Mouse (Mus musculus) liver, embryonic 14.5 days (tissue): Measurements from ENCODE around the gene Esp1. TPM values are rescaled to one million over a fixed set of nuclear protein-coding genes. Genes with fewer than 3 reads are reported as not detected.

ENCODE experiments used
- ATAC-seq: fragments of 200-750 bp; cut with Nextera tagmentation; 2 replicates; pipeline ENCODE4 v1.8.0; 2017; ENCODE audit warnings: moderate number of reproducible peaks, mild to moderate bottlenecking, moderate library complexity; ENCODE audit not compliant: insufficient read depth
- DNase-seq, 3 experiments: peaks; one replicate each; pipeline ENCODE4 v3.0.0-alpha.2; 2012 to 2013; ENCODE audit warnings: low read depth in 3 of 3, low spot score in 3 of 3
- H3K27ac ChIP-seq: fragments of 300-500 bp; sonication (generic); 2 replicates; pipeline ENCODE4 v1.5.1; 2014; ENCODE audit warnings: moderate library complexity, mild to moderate bottlenecking, control low read depth, inconsistent platforms
- H3K27me3 ChIP-seq: fragments of 300-500 bp; sonication (generic); 2 replicates; pipeline ENCODE4 v1.6.1; 2014; ENCODE audit warnings: mild to moderate bottlenecking, low read length, moderate library complexity; ENCODE audit not compliant: control insufficient read depth, insufficient read depth
- H3K36me3 ChIP-seq: fragments of 300-500 bp; sonication (generic); replicated peaks from 2 replicates; pipeline ENCODE4 v1.6.1; 2014; ENCODE audit warnings: low read depth; ENCODE audit not compliant: control insufficient read depth, insufficient read depth
- H3K4me1 ChIP-seq, 2 experiments: fragments of 200-500 bp in 1 of 2; fragments of 300-500 bp in 1 of 2; sonication (generic) in 1 of 2; replicated peaks; 2 replicates each; pipeline ENCODE4 v1.6.1; 2012 to 2014; ENCODE audit warnings: antibody characterized with exemption in 1 of 2, inconsistent platforms in 1 of 2, low read length in 1 of 2; ENCODE audit not compliant: control insufficient read depth in 2 of 2, insufficient read depth in 2 of 2
- H3K4me2 ChIP-seq: fragments of 300-500 bp; sonication (generic); 2 replicates; pipeline ENCODE4 v1.6.1; 2014; ENCODE audit warnings: low read depth, mild to moderate bottlenecking, control low read depth, moderate library complexity
- H3K4me3 ChIP-seq, 2 experiments: fragments of 200-500 bp in 1 of 2; fragments of 300-500 bp in 1 of 2; sonication (generic) in 1 of 2; 2 replicates each; pipeline ENCODE4 v1.5.1; 2012 to 2014; ENCODE audit warnings: low read depth in 2 of 2, low read length in 2 of 2, mild to moderate bottlenecking in 2 of 2, control low read depth in 1 of 2, inconsistent platforms in 1 of 2, moderate library complexity in 1 of 2; ENCODE audit not compliant: insufficient read depth in 1 of 2
- H3K9ac ChIP-seq: fragments of 300-500 bp; sonication (generic); replicated peaks from 2 replicates; pipeline ENCODE4 v1.6.1; 2014; ENCODE audit warnings: mild to moderate bottlenecking, control low read depth, moderate library complexity
- H3K9me3 ChIP-seq: fragments of 300-500 bp; sonication (generic); 2 replicates; pipeline ENCODE4 v1.6.1; 2016; ENCODE audit warnings: low read length, mixed read lengths; ENCODE audit not compliant: control insufficient read depth
- CTCF ChIP-seq: IDR thresholded peaks from 2 replicates; pipeline ENCODE4 v1.5.1; 2016; ENCODE audit warnings: antibody characterized with exemption, low read depth, control low read depth
- EP300 ChIP-seq: IDR thresholded peaks from 2 replicates; pipeline ENCODE4 v1.6.1; 2016; ENCODE audit warnings: antibody characterized with exemption, low read depth
- WGBS: fragments of 180-500 bp; shearing (Covaris S2); extraction: QIAGEN DNeasy Blood & Tissue Kit; methylation state at CpG from one replicate; pipeline ENCODE4 v1.1.7; 2014; ENCODE audit not compliant: insufficient replicate concordance; 5-methylcytosine and 5-hydroxymethylcytosine counted together
- polyA plus RNA-seq, 2 experiments: library from polyadenylated mRNA; depleted of rRNA in 1 of 2; stranded (reverse) in 1 of 2; unstranded in 1 of 2; fragments of >200 nt; fragmentation: Nextera tagmentation in 1 of 2; extraction: Ambion mirVana in 1 of 2; gene quantifications; 2 replicates each; pipeline versions ENCODE4 v1.2.1 to v1.2.3; 2012 to 2014

Esp1 gene
- polyA plus RNA-seq, 2 experiments = not detected

- Histone ChIP-seq H3K4me1 (no peaks in the 10 kb centered on the region), H3K27ac (no peak overlapping the region), H3K4me2 (no peak overlapping the region), H3K27me3 (no peaks in the 10 kb centered on the region), H3K9me3 (no peaks in the 10 kb centered on the region), H3K36me3 (no peaks in the 10 kb centered on the region), H3K9ac (no peak overlapping the region), H3K4me3 (no peak overlapping the region)
- ATAC-seq (0 out of 2 replicates have a peak, but pooled peaks have one; percentile 26), DNase-seq (peak in 1 of 3 experiments; percentile 23)
- 50% methylated on average over 1 of the region's 1 CpGs for WGBS
- TF ChIP-seq CTCF (no peak), EP300 (peak; percentile 17; the same call in 1 of the 2 replicates)
Measured at GRCm38 (mm10) chr17:40767120-40767519, 40.2 kb downstream of the Esp1 start.

Other genes starting within 250 kb of the Esp1 start
- not detected in 2 replicates for gene Esp8, start 207.1 kb upstream of the Esp1 start, polyA plus RNA-seq (2012; rRNA removed)
- not detected in 2 replicates for gene Esp8, start 207.1 kb upstream of the Esp1 start, polyA plus RNA-seq (2014; fragmentation: Nextera tagmentation; extraction: Ambion mirVana)
- not detected in 2 replicates for gene Esp6, start 165.6 kb upstream of the Esp1 start, polyA plus RNA-seq (2012; rRNA removed)
- gene Esp6, start 165.6 kb upstream of the Esp1 start, polyA plus RNA-seq (2014; fragmentation: Nextera tagmentation; extraction: Ambion mirVana) = not detected in 2 replicates
- gene Esp4, start 128.5 kb upstream of the Esp1 start, polyA plus RNA-seq (2012; rRNA removed) = not detected in 2 replicates
- not detected in 2 replicates for gene Esp4, start 128.5 kb upstream of the Esp1 start, polyA plus RNA-seq (2014; fragmentation: Nextera tagmentation; extraction: Ambion mirVana)
- gene Esp3, start 95.0 kb upstream of the Esp1 start, polyA plus RNA-seq (2012; rRNA removed) = not detected in 2 replicates
- not detected in 2 replicates for gene Esp3, start 95.0 kb upstream of the Esp1 start, polyA plus RNA-seq (2014; fragmentation: Nextera tagmentation; extraction: Ambion mirVana)
- 0.11 and 0.22 TPM in 2 replicates for gene Crisp2, start 79.9 kb downstream of the Esp1 start, polyA plus RNA-seq (2012; rRNA removed)
- gene Crisp2, start 79.9 kb downstream of the Esp1 start, polyA plus RNA-seq (2014; fragmentation: Nextera tagmentation; extraction: Ambion mirVana) = 0.29 and 0.43 TPM in 2 replicates
- gene Rhag, start 84.0 kb downstream of the Esp1 start, polyA plus RNA-seq (2012; rRNA removed) = 132 and 143 TPM in 2 replicates
- gene Rhag, start 84.0 kb downstream of the Esp1 start, polyA plus RNA-seq (2014; fragmentation: Nextera tagmentation; extraction: Ambion mirVana) = 209 and 210 TPM in 2 replicates
- 0.28 and 0.55 TPM in 2 replicates for gene 9130008F23Rik, start 153.4 kb downstream of the Esp1 start, polyA plus RNA-seq (2012; rRNA removed)
- 0.08 and 0.48 TPM in 2 replicates for gene 9130008F23Rik, start 153.4 kb downstream of the Esp1 start, polyA plus RNA-seq (2014; fragmentation: Nextera tagmentation; extraction: Ambion mirVana)
- gene Glyatl3, start 187.2 kb downstream of the Esp1 start, polyA plus RNA-seq (2012; rRNA removed) = 0.15 TPM in 1 of 2 replicates, not detected in the other
- not detected in 2 replicates for gene Glyatl3, start 187.2 kb downstream of the Esp1 start, polyA plus RNA-seq (2014; fragmentation: Nextera tagmentation; extraction: Ambion mirVana)
- 10.1 and 12.9 TPM in 2 replicates for gene Mut, start 207.6 kb downstream of the Esp1 start, polyA plus RNA-seq (2012; rRNA removed)
- gene Mut, start 207.6 kb downstream of the Esp1 start, polyA plus RNA-seq (2014; fragmentation: Nextera tagmentation; extraction: Ambion mirVana) = 26.9 and 30.5 TPM in 2 replicates
- gene Cenpq, start 207.9 kb downstream of the Esp1 start, polyA plus RNA-seq (2012; rRNA removed) = 8.0 and 14.8 TPM in 2 replicates
- 27.2 and 29.1 TPM in 2 replicates for gene Cenpq, start 207.9 kb downstream of the Esp1 start, polyA plus RNA-seq (2014; fragmentation: Nextera tagmentation; extraction: Ambion mirVana)